Mouse (Mus musculus): ENCODE data around the gene Acox1. TPM values are rescaled to one million over a fixed set of nuclear protein-coding genes. Genes with fewer than 3 reads are reported as not detected.

The Acox1 gene
- polyA plus RNA-seq, 1 experiment from 2014 or later, result 33.3 TPM

DNA sequence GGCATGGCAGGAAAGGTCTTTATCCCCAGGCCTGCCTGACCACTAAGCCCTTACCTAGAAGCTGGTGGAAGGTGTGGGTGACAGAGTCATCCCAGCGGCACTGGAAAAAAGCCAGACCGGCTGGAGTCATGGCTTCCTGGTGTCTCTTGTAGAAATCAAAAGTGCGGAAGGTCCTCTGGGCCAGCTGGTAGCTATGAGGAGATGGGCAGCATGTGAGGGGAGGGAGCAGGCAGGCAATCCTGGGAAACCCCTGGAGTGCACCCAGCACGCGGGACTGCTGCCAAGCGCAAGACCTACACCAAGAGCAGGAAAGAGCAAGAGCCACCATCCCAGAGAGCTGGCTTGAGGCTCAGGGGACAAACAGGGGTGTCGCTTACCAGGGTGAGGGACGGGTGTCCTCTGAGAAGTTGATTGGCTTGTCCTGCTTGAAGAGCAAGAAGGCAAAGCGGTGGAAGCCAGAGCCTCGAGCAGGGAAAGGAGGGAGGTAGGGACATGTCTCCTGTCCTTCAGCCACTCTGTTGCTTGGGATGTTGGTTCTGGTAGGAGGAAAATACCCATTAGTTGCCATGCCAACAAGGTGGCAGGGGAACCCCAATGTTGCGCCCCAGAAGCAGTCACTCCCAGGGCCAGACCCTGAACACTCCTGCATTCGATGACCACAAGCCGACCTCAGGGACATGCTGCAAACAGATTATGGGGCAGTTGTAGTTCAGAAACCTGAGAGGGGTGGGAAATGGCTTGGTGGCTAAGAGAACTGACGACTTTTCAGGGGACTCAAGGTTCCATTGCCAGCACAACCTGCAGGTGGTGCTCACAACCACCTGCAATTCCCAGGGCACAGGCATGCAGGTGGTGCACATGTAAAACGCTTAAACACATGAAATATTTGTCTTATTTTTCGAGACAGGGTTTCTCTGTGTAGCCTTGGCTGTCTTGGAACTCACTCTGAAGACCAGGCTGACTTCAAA, 66.2 kb downstream of the Acox1 start:
- ATAC-seq (replicated peaks; ENCODE audit: low FRiP score, low TSS enrichment, low read depth), result no peak

DNA sequence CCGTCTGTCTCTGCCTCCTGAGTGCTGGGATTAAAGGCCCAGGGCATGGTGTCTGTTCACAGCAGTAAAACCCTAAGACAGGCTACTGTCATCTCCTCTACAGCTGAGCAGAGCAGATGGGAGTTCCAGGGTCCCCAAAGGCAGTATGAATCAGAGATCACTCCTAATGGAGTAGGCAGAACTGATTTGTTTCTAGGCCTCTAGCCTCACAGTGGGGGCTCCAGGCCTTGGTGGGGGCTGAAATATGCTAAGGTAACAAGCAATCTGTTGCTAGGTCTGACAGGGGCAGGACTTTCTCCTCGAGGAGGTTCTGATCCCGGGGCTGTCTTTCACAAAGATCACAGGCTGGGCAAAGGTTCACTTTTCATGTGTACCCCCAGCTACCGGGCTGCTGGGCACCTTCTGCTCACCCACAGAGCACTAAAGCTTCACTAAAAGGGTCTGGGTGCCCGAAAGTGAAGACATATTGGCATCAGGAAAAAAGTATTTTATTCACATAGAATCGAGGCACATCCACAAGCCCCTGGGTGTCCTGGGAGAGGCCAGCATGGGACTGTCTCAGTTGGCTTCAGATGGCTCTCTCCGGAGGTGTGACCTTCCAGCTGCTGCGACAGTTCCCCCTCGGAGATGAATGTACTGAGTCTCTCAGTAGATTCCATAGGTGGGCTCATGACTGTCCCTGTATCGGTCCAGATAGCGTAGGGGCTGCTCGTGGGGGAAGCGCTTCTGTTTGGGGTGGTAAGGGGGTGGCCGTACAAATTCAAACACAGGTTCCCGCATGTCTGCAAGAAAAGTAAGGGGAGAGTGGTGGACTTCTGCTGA, 67.3 kb downstream of the Acox1 start:
- peak overlapping the region; percentile 67 for H3K9ac ChIP-seq (ENCODE audit: low read length)
- peak overlapping the region; percentile 50 for H3K4me2 ChIP-seq (ENCODE audit: low read length)
- no peaks in the 10 kb centered on the region for H3K27me3 ChIP-seq (replicated peaks; ENCODE audit: control insufficient read depth, insufficient read depth, low read length)
- H3K4me3 ChIP-seq (ENCODE audit: low read depth, low read length), result peak overlapping the region; percentile 43; the same call in 1 of the 2 replicates
- H3K4me1 ChIP-seq (replicated peaks; ENCODE audit: control insufficient read depth, insufficient read depth, low read length), result peaks cover 18% of the 10 kb centered on the region
- ATAC-seq (replicated peaks; ENCODE audit: low FRiP score, low TSS enrichment, low read depth), result no peak
- 78% methylated on average over 15 of the region's 15 CpGs for WGBS
- H3K9me3 ChIP-seq (ENCODE audit: control insufficient read depth, low read length), result no peaks in the 10 kb centered on the region
- H3K27ac ChIP-seq (ENCODE audit: low read depth), result peak overlapping the region; percentile 84
- peaks cover 37% of the 10 kb centered on the region for H3K36me3 ChIP-seq (ENCODE audit: control insufficient read depth, insufficient read depth, low read length)
- peak; percentile 67 for DNase-seq (ENCODE audit: low spot score)

More for the DNA sequence above, 66.2 kb downstream of the Acox1 start:
- Histone ChIP-seq H3K4me3 (ENCODE audit: low read depth, low read length) (no peak overlapping the region), H3K27ac (ENCODE audit: low read depth) (no peak overlapping the region), H3K27me3 (replicated peaks; ENCODE audit: control insufficient read depth, insufficient read depth, low read length) (no peaks in the 10 kb centered on the region), H3K36me3 (ENCODE audit: control insufficient read depth, insufficient read depth, low read length) (peaks cover 35% of the 10 kb centered on the region), H3K9ac (ENCODE audit: low read length) (no peak overlapping the region), H3K4me1 (replicated peaks; ENCODE audit: control insufficient read depth, insufficient read depth, low read length) (peaks cover 14% of the 10 kb centered on the region), H3K9me3 (ENCODE audit: control insufficient read depth, low read length) (no peaks in the 10 kb centered on the region), H3K4me2 (ENCODE audit: low read length) (no peak overlapping the region)
- DNase-seq (ENCODE audit: low spot score), result no peak
- WGBS, result 80% methylated on average over 16 of the region's 16 CpGs

DNA sequence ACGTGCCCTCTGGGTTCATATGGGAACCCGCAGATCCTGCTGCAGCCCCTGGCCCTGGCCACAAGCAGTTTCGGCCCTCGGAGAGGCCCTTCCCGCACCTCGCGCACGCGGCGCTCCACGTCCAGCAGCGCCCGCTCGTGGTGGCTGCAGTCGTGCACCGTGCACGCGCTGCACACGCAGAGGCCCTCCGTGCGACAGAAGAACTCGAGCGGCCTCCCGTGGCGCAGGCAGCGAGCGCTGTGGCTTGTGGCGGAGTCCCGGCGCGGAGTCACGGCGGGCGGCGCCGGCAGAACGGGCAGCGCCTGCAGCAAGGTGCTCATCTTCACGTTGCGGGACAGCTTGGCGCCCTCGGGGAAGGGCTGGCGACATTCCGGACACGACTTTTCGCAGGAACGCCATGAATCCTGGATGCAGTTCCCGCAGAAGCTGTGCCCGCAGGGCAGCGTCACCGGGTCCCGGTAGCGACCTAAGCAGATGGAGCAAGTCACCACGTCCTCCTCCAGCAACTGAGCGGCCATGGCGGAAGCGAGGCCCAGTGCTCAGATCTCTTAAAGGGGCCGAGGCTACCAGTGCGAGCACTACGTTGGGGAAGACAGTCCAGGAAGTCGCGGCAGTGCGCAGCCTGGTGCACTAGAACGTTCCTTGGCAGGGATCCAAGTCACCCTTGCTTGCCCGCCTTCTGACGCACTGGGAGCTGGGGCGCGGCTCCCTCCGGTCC, 68.2 kb downstream of the Acox1 start, which contains the start of gene Trim65:
TSS of gene Trim65 (minus strand) at position 641 of the 718 bp plus-strand sequence.
- peaks cover 43% of the 10 kb centered on the region for H3K36me3 ChIP-seq (ENCODE audit: control insufficient read depth, insufficient read depth, low read length)
- peak within 1 kb of the TSS; percentile 84 for H3K27ac ChIP-seq (ENCODE audit: low read depth)
- H3K4me2 ChIP-seq (ENCODE audit: low read length), result peak within 1 kb of the TSS; percentile 50
- under 1% methylated on average over 69 of the region's 69 CpGs for WGBS
- H3K27me3 ChIP-seq (replicated peaks; ENCODE audit: control insufficient read depth, insufficient read depth, low read length), result no peaks in the 10 kb centered on the region
- peak within 1 kb of the TSS; percentile 43 for H3K4me3 ChIP-seq (ENCODE audit: low read depth, low read length)
- ATAC-seq (replicated peaks; ENCODE audit: low FRiP score, low TSS enrichment, low read depth), result peak; percentile 82
- DNase-seq (ENCODE audit: low spot score), result peak; percentile 93
- H3K9me3 ChIP-seq (ENCODE audit: control insufficient read depth, low read length), result no peaks in the 10 kb centered on the region
- H3K9ac ChIP-seq (ENCODE audit: low read length), result peak within 1 kb of the TSS; percentile 67
- H3K4me1 ChIP-seq (replicated peaks; ENCODE audit: control insufficient read depth, insufficient read depth, low read length), result peaks cover 18% of the 10 kb centered on the region

DNA sequence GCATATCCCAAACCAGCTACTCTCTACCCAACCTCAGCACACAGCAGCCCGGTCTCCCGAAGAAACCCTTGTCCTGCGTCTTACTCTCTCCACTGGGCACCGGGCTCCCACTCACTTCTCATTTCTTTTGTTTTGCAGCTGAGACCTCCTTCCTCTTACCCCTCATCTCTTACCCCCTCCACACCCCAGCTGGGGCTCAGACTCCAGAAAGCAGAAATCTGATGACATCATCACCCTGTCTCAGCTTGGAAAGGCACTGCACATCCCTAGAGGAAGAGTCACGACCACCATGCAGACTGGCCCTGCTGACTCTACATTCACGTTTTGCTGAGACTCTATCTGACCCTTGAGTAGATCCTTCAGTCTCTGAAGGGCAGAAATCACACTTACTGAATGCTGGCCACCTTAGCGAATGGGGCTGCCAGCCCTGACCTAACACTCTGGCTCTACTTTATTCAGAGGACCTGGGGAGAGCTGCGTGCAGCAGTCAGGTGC, 68.8 kb downstream of the Acox1 start:
- peaks cover 46% of the 10 kb centered on the region for H3K36me3 ChIP-seq (ENCODE audit: control insufficient read depth, insufficient read depth, low read length)
- 42% methylated on average over 8 of the region's 8 CpGs for whole genome bisulfite sequencing
- H3K4me1 ChIP-seq (replicated peaks; ENCODE audit: control insufficient read depth, insufficient read depth, low read length), result peaks cover 18% of the 10 kb centered on the region
- peak overlapping the region; percentile 84 for H3K27ac ChIP-seq (ENCODE audit: low read depth)
- peak; percentile 24; the same call in 1 of the 2 replicates for ATAC-seq (replicated peaks; ENCODE audit: low FRiP score, low TSS enrichment, low read depth)
- peak overlapping the region; percentile 50 for H3K4me2 ChIP-seq (ENCODE audit: low read length)
- no peaks in the 10 kb centered on the region for H3K9me3 ChIP-seq (ENCODE audit: control insufficient read depth, low read length)
- DNase-seq (ENCODE audit: low spot score), result no peak
- H3K9ac ChIP-seq (ENCODE audit: low read length), result peak overlapping the region; percentile 67
- H3K27me3 ChIP-seq (replicated peaks; ENCODE audit: control insufficient read depth, insufficient read depth, low read length), result no peaks in the 10 kb centered on the region
- peak overlapping the region; percentile 43 for H3K4me3 ChIP-seq (ENCODE audit: low read depth, low read length)

DNA sequence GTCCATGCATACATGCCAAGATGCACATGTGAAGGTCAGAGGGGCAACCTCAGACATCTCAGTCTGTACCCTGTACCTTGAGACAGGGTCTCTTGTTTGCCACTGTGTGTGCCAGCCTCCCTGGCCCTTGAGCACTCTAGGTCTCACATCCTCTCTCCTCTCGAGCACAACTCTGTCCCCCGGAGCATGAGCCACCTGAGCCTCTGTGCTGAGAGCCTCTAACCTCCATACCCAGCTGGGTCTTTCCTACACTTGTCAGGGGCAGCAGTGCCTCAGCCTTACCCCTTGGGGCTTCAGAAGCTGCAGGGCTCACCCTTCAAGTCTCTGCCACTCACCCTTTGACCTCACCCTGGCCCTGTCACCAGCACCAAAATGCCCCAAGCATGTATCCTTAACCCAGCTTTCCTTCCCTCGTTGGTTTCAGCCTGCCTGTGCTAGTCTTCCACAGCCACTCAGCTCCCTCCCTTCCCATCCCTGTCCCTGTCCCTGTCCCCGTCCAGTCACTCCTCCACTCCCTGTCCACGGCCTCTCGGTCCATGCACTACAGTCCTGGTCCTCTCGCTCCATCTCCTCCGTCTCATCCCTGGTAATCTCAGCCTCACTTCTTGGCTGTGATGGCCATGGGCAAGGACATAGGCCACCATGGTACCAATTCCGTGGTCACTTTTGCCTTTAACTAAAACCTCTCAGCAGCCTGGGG, 69.6 kb downstream of the Acox1 start:
- peak overlapping the region; percentile 43; the same call in 1 of the 2 replicates for H3K4me3 ChIP-seq (ENCODE audit: low read depth, low read length)
- no peak for DNase-seq (ENCODE audit: low spot score)
- H3K27me3 ChIP-seq (replicated peaks; ENCODE audit: control insufficient read depth, insufficient read depth, low read length), result no peaks in the 10 kb centered on the region
- H3K36me3 ChIP-seq (ENCODE audit: control insufficient read depth, insufficient read depth, low read length), result peaks cover 38% of the 10 kb centered on the region
- peaks cover 18% of the 10 kb centered on the region for H3K4me1 ChIP-seq (replicated peaks; ENCODE audit: control insufficient read depth, insufficient read depth, low read length)
- H3K27ac ChIP-seq (ENCODE audit: low read depth), result no peak overlapping the region
- ATAC-seq (replicated peaks; ENCODE audit: low FRiP score, low TSS enrichment, low read depth), result no peak
- no peaks in the 10 kb centered on the region for H3K9me3 ChIP-seq (ENCODE audit: control insufficient read depth, low read length)
- WGBS, result 86% methylated on average over 9 of the region's 9 CpGs
- peak overlapping the region; percentile 67; the same call in 1 of the 2 replicates for H3K9ac ChIP-seq (ENCODE audit: low read length)
- H3K4me2 ChIP-seq (ENCODE audit: low read length), result peak overlapping the region; percentile 50

DNA sequence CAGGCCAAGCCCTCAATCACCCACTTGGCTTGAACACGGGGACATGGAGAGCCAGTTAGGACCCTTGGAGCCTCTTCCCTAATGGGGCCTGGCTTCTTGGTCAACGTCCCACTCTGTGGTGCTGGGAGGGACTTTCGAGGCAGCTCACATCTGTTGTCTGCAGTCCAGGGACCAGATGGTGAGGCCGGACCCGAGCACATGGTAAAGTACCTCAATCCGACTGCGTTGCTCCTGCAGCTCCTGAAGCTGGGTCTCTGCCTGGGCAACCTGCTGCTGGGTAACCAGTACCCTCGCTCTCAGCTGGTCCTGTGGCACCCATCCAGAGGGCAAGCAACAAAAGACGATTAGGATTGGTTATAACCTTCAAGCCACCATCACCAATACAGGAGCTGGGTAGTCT, 70.9 kb downstream of the Acox1 start:
- Histone ChIP-seq H3K27ac (ENCODE audit: low read depth) (no peak overlapping the region), H3K9ac (ENCODE audit: low read length) (no peak overlapping the region), H3K4me2 (ENCODE audit: low read length) (peak overlapping the region; percentile 30; the same call in 1 of the 2 replicates), H3K27me3 (replicated peaks; ENCODE audit: control insufficient read depth, insufficient read depth, low read length) (no peaks in the 10 kb centered on the region), H3K9me3 (ENCODE audit: control insufficient read depth, low read length) (no peaks in the 10 kb centered on the region), H3K4me1 (replicated peaks; ENCODE audit: control insufficient read depth, insufficient read depth, low read length) (peaks cover 18% of the 10 kb centered on the region), H3K36me3 (ENCODE audit: control insufficient read depth, insufficient read depth, low read length) (peaks cover 30% of the 10 kb centered on the region), H3K4me3 (ENCODE audit: low read depth, low read length) (no peak overlapping the region)
- DNase-seq (ENCODE audit: low spot score) (no peak), ATAC-seq (replicated peaks; ENCODE audit: low FRiP score, low TSS enrichment, low read depth) (no peak)
- WGBS, result 66% methylated on average over 9 of the region's 9 CpGs

DNA sequence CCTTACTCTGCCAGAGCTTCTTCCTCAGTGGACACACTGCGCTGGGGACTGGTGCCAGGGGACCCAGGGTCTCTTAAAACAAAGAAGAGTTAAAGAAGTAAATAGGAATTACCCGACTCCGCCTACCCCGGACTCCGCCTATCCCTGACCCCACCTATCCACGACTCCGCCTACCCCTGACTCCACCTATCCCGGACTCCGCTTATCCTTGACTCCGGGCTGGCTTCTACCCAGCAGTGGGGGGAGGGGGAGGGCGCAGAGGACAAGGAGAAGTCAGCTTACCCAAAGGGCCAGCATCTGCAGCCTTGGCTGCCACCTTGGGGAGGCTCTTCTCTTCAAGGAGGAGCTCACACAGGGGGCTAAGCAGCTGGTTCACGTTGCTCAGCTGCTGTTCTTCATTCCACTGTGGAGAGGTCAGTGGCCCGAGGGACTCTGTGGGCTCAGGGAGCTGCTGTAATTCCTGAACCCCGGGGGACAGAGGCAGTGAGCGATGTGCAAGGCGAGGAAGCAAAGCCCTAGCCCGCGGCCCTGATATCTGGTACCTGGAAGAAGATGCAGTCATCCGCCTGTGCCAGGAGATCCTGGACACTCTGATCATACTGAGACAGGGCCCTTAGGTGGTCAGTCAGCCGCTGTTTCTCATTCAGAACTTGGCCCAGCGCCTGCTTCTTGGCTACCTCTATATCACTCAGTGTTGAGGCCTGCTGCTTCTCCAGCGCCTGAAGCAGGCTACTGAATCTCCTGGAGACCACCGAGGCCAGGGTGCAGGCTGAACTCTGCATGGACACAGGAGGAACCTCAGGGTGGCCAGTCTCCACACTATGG, 71.5 kb downstream of the Acox1 start, which contains the start of gene Trim47:
TSS of gene Trim47 (minus strand) at position 55 of the 825 bp plus-strand sequence.
- peak within 1 kb of the TSS; percentile 29; the same call in 1 of the 2 replicates for H3K9ac ChIP-seq (ENCODE audit: low read length)
- H3K4me3 ChIP-seq (ENCODE audit: low read depth, low read length), result peak within 1 kb of the TSS; percentile 3
- H3K9me3 ChIP-seq (ENCODE audit: control insufficient read depth, low read length), result no peaks in the 10 kb centered on the region
- H3K27me3 ChIP-seq (replicated peaks; ENCODE audit: control insufficient read depth, insufficient read depth, low read length), result no peaks in the 10 kb centered on the region
- H3K36me3 ChIP-seq (ENCODE audit: control insufficient read depth, insufficient read depth, low read length), result peaks cover 27% of the 10 kb centered on the region
- peak within 1 kb of the TSS; percentile 36; the same call in 1 of the 2 replicates for H3K27ac ChIP-seq (ENCODE audit: low read depth)
- peak within 1 kb of the TSS; percentile 30 for H3K4me2 ChIP-seq (ENCODE audit: low read length)
- ATAC-seq (replicated peaks; ENCODE audit: low FRiP score, low TSS enrichment, low read depth) (no peak; the same call in 1 of the 2 replicates), DNase-seq (ENCODE audit: low spot score) (peak; percentile 84)
- peaks cover 18% of the 10 kb centered on the region for H3K4me1 ChIP-seq (replicated peaks; ENCODE audit: control insufficient read depth, insufficient read depth, low read length)
- WGBS, result 23% methylated on average over 23 of the region's 23 CpGs

Measured in intestine, embryonic 14.5 days (tissue).